Mouse (Mus musculus): ENCODE results near the gene Hspd1.
"Not testable (repeated sequence)": the region's sequence is repeated elsewhere in the genome, so short reads cannot be mapped to it uniquely, and the experiment has no call there.

Hspd1 gene

GRCm38 (mm10) chr1:55086868-55087400, 1.1 kb downstream of the Hspd1 start:
- no peak for DNase-seq

GRCm38 (mm10) chr1:55085781-55086366, 2.2 kb downstream of the Hspd1 start:
- DNase-seq = no peak

GRCm38 (mm10) chr1:55082106-55082505, 5.9 kb downstream of the Hspd1 start:
- no peak for DNase-seq

DNA sequence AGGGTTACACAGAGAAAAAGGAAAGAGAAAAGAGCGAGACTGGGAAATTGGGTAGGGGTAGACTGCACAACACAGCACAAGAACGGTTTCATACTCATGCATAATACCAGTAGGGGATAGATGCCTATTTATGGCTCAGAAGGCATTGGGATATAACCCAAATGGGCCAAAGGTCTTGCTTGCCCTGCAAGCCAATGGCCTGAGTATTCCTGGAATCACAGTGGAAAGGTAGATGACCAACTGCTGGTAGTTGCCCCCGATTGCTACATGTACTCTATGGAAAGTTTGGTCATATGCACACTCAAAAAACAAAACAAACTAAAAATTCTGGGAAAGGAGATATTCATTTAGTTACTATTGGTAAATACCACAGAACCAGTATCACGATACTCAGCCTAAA, 8.4 kb downstream of the Hspd1 start:
- DNase-seq = no peak

DNA sequence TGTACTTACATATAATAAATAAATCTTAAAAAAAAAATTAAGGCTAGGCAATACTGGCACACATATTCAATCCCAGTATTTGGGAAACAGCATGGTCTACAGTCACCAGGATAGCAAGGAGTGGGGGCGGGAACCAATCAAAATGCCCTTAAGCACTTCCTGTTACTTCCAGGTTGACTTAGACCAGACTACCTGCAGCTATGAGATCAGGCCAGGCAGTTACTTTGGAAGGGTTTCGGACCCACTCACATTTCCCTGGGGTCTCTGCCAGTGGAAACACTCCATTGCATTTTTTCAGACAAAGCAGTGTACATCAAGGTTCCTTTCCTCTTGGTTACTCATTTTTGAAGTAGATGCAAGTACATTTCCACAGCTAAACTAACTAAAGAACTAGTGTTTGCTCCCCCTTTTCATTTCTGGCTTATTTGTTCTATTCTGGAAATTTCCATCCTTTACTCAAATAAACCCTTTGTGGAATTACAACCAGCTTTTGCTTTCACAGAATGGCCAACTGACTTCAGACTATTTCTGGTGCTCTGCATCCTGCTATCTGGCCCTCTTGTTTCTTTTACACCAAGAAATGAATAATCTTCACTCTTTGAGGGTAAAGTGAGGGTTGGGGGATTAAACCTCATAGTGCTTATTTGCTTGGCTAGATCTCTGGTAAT, 11.1 kb downstream of the Hspd1 start:
- DNase-seq = no peak

GRCm38 (mm10) chr1:55076395-55076743, 11.7 kb downstream of the Hspd1 start:
- no peak for DNase-seq

- no peak for DNase-seq
These were observed 12.2 kb downstream of the Hspd1 start for GRCm38 (mm10) chr1:55075652-55076394.

DNA sequence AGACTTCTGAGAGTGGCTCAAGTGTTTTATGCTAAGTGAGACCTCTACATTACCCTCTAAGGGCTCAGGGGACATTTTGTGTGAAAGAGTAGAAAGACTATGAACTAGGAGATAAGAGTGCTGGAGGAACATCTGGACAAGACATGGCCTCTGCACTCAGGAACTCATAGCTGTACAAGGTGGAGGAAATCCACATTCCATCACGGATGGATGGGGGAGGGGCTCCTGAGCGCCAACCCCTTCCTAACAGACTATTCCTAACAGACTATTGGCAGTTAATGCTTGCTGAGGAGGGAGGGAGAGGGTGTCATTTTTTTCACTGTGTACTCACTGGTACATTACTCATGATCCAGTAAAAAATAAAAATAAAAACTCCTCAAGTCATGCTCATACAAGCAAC, 13.3 kb downstream of the Hspd1 start:
- DNase-seq = no peak

GRCm38 (mm10) chr1:55072328-55072727, 15.7 kb downstream of the Hspd1 start:
- DNase-seq = not testable (repeated sequence)

DNA sequence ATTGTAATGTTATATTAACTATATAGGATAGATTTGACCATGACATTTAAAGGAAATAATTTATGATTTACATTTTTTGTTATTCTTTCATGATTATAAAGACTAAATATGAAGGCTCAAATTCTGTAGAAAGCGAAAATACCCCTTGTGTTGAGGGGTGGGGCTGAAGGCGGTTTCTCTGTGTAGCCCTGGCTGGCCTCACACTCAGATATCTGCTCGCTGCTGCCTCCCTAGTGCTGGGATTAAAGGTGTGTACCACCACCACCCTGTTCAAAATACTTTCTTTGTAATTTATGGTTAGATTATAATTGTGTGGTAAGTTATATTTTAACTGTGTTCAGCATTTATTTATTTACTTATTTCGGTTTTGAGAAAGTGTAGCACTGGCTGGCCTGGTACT, 26.3 kb downstream of the Hspd1 start:
- DNase-seq = no peak

DNA sequence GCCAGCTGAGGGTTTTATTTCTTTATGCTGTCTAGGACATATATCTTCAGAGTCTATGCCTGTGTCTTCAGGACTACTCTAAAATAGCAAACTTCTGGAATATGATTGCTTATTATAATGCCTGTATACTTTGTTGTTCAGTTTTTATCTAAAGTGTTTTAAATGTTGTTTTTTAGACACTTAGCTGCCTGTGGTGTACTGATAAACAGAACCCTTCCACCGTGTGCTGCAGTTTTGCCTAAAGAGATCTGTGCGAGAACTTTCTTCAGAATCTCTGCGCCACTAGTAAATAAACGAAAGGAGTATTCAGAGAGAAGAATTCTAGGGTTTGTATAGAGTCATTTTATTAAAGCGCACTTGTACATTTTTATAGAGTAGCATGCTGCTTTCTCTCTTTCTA, 26.9 kb downstream of the Hspd1 start:
- no peak for DNase-seq

DNA sequence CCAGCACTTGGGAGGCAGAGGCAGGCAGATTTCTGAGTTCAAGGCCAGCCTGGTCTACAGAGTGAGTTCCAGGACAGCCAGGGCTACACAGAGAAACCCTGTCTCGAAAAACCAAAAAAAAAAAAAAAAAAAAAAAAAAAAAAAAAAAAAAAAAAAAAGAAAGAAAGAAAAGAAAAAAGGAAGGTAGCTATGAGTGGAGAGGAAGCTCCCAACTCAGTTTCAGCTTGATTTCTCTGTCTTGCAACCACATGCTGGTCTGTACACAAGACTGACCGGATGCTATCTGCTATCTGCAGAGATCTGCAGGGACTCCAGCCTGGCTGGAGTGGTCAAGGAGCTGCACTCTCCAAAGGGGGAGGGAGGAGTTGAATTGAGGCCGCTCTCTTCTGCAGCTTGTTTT, 29.7 kb downstream of the Hspd1 start:
- DNase-seq = not testable (repeated sequence)

GRCm38 (mm10) chr1:55055322-55056115, 32.5 kb downstream of the Hspd1 start:
- no peak for DNase-seq

- DNase-seq = no peak
These were observed 34.4 kb downstream of the Hspd1 start for GRCm38 (mm10) chr1:55053596-55053995.

GRCm38 (mm10) chr1:55053005-55053404, 35.0 kb downstream of the Hspd1 start:
- no peak for DNase-seq

DNA sequence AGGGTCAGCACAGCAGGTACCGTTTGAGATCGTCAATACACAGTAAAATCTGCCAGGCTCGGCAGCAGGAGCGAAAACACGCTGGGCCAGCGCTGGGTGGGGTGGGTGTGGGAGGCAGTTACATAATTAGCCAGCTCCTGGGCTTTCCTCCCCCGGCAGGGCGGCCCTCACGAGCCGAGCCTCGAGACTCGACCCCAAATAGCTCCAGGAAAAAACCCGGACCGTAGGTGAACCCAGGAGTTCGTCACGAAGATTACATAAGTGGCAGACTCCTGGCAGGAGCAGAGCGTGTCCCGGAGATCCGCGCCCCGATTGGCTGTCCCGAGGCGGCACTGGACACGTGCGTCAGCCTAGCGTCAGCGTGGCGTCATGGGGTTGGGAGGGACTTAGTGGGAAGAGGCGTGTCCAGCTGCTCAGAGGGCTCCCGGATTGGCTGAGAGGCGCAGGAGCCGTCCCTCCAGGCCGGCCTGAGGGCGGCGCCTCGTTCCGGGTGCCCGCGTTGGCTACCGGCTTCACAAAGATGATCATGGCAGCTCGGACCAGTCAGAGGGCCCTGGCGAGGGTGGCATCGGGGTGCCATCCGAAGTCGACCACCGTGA, 35.6 kb downstream of the Hspd1 start, which contains the start of gene Coq10b:
TSS of gene Coq10b (plus strand) at position 416 of the 599 bp plus-strand sequence.
- peak; percentile 99 for DNase-seq

DNA sequence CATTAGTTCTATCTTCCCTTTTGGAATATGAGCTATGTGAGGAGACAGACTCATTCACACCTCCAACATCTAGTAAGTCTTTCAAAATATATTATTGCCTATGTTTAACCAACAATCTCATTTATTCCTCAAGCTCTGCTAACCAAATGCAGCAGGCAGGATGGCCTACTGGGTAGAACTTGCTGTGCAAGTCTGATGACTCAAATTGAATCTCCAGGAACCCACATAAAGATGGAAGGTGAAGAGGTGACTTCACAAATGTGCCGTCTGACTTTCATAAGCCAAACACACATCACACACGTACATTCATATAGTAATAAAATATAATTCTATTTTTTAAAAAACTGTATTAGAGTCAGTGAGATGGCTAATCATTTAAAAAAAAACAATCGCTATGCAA, 36.4 kb downstream of the Hspd1 start:
- DNase-seq = no peak

GRCm38 (mm10) chr1:55048841-55049587, 39.0 kb downstream of the Hspd1 start:
- no peak for DNase-seq

DNA sequence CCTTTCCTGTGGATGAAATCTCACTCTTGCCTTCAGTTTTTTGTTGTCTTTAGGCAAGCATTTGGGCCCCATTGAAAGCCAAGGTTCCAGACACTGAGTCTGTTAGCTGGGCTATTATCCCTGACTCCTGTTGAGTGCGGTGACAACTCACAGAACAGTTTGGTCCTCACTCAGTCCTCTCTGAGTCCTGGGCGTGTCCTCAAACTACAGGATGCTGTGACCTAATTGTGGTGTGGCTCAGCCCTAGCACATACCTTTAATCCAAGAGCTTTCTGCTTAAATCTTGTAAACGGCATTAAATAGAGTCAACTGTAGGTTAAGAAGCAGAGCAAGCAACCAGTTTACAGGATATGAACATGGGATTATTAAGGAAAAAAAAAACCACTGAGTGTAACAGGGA, 44.9 kb downstream of the Hspd1 start:
- no peak for DNase-seq

- no peak for DNase-seq
These were observed 45.8 kb downstream of the Hspd1 start for GRCm38 (mm10) chr1:55042246-55042645.

DNA sequence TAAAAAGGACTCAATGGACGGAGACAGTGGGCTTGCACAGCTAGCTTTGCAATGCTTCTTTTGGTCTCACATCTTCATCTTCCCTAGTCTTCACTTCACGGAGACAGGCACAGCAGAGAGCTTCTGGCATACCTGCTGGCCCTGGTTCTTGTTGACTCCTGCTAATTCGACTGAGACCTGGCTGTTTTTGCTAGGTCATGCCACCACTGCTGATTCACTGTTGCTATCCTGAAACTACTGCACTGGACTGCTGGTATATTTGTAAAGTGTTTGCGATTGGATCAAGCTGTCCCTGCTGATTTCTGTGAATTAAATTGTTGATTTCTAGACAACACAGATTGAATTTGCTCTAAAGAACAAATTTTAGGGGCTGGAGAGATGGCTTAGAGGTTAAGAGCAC, 46.4 kb downstream of the Hspd1 start:
- DNase-seq = no peak

DNA sequence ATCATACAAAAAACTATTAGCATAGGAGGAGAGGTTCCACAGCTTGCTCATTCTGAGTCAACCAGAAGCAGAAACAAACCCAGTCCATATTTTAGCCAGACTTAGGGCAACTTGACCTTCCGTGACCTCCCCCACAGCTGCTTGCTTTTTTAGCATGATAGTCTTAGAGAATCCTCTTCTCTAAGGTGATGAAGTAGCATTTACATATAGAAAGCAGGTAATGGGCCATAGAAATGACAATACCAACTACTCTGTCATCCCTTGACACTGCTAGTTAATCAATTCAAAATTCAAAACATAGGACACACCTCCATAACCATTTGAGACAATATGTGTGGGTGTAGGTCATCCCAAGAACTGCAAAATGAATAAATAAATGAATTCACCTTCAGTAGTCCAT, 48.1 kb downstream of the Hspd1 start:
- DNase-seq = no peak

All from cerebellum, adult 8-10 months (tissue).